Mouse (Mus musculus) ES-Bruce4 (cell line): ENCODE results near the gene Rai14.

Source experiments
- CTCF ChIP-seq: IDR thresholded peaks from one replicate; pipeline ENCODE4 v1.8.1; 2011; ENCODE audit warnings: low read depth, low read length
- EP300 ChIP-seq: IDR thresholded peaks from 2 replicates; pipeline ENCODE4 v1.6.1; 2011; ENCODE audit warnings: low read depth, low read length; ENCODE audit not compliant: insufficient read depth
- POLR2A ChIP-seq: IDR thresholded peaks from one replicate; pipeline ENCODE4 v1.8.1; 2011; ENCODE audit warnings: low read length; ENCODE audit not compliant: insufficient read depth

DNA sequence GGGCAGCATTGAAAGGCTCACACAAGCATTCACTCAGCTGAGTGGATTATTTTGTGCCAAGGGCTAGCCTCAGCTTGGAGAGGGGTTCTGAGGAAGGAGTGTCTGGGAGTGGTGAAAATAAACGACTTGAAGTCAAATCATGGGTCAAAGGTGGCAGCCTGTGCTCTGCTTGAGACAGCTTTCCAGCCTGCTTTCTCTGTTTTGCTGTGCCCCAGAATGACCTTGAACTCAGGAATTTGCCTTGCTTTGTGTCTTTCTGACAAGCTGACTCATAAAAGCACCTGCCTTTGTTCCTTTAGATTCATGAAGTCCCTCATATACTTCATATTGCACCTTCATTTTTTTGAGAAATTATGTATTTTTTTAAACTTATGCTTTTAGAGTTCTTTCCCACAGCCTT is 150.2 kb downstream of the Rai14 start:
- no peak for TF ChIP-seq CTCF
- no peak for TF ChIP-seq POLR2A
- TF ChIP-seq EP300: no peak
